Mouse (Mus musculus) ES-E14 (cell line): Measurements from ENCODE around the gene Gulp1. TPM values are rescaled to one million over a fixed set of nuclear protein-coding genes. Genes with fewer than 3 reads are reported as not detected.

Experiments
- DNase-seq: peaks from one replicate; pipeline ENCODE4 v3.0.0-alpha.2; 2013; ENCODE audit warnings: low read depth, low spot score
- H3K27ac ChIP-seq: 2 replicates; pipeline ENCODE4 v1.5.1; 2012; ENCODE audit warnings: low read depth, mild to moderate bottlenecking, low read length, moderate library complexity, mixed read lengths; ENCODE audit not compliant: poor library complexity, insufficient read depth, severe bottlenecking
- H3K36me3 ChIP-seq: 2 replicates; pipeline ENCODE4 v1.6.1; 2012; ENCODE audit warnings: mild to moderate bottlenecking, low read length, moderate library complexity, mixed read lengths; ENCODE audit not compliant: control insufficient read depth, poor library complexity, insufficient read depth, severe bottlenecking
- H3K4me1 ChIP-seq, 2 experiments: fragments of 150-350 bp in 1 of 2; sonication (generic) in 1 of 2; 2 replicates each; pipeline ENCODE4 v1.6.1; 2012; ENCODE audit warnings: low read length in 2 of 2, mild to moderate bottlenecking in 1 of 2, mixed read lengths in 1 of 2; ENCODE audit not compliant: control insufficient read depth in 2 of 2, insufficient read depth in 2 of 2, poor library complexity in 1 of 2
- H3K4me3 ChIP-seq, 2 experiments: fragments of 150-350 bp in 1 of 2; sonication (generic) in 1 of 2; 2 replicates each; pipeline ENCODE4 v1.5.1; 2012; ENCODE audit warnings: low read length in 2 of 2, low read depth in 1 of 2, mild to moderate bottlenecking in 1 of 2, mixed read lengths in 1 of 2; ENCODE audit not compliant: insufficient read depth in 1 of 2, poor library complexity in 1 of 2, severe bottlenecking in 1 of 2
- H3K9ac ChIP-seq: 2 replicates; pipeline ENCODE4 v1.6.1; 2012; ENCODE audit warnings: low read depth, mild to moderate bottlenecking, low read length, mixed read lengths; ENCODE audit not compliant: poor library complexity, insufficient read depth, severe bottlenecking
- H3K9me3 ChIP-seq: fragments of 150-350 bp; sonication (generic); 2 replicates; pipeline ENCODE4 v1.6.1; 2012; ENCODE audit warnings: low read depth, mild to moderate bottlenecking, low read length; ENCODE audit not compliant: control insufficient read depth, insufficient read depth
- CHD2 ChIP-seq: IDR thresholded peaks from 2 replicates; pipeline ENCODE4 v1.6.1; 2014; ENCODE audit warnings: mild to moderate bottlenecking, low read depth, low read length, inconsistent platforms
- HCFC1 ChIP-seq: IDR thresholded peaks from 2 replicates; pipeline ENCODE4 v1.6.1; 2012; ENCODE audit warnings: low read length, inconsistent platforms, borderline replicate concordance; ENCODE audit not compliant: insufficient read depth
- MAFK ChIP-seq: IDR thresholded peaks from 2 replicates; pipeline ENCODE4 v1.6.1; 2014; ENCODE audit warnings: mild to moderate bottlenecking, low read depth, low read length, inconsistent platforms; ENCODE audit not compliant: insufficient read depth
- ZC3H11A ChIP-seq: IDR thresholded peaks from 2 replicates; pipeline ENCODE4 v1.6.1; 2012; ENCODE audit warnings: low read depth, mild to moderate bottlenecking, inconsistent platforms, low read length, borderline replicate concordance
- ZNF384 ChIP-seq: IDR thresholded peaks from 2 replicates; pipeline ENCODE4 v1.6.1; 2012; ENCODE audit warnings: low read depth, low read length, inconsistent platforms
- in situ Hi-C, 2 experiments: fragments of 600-800 bp; cut with MboI; formaldehyde crosslinking; loops; one replicate each; pipeline ENCODE4 v1.15.1; 2025; ENCODE audit warnings: low sequenced_read_pairs in 2 of 2, inconsistent platforms in 1 of 2; ENCODE audit not compliant: unreplicated experiment in 2 of 2
- total RNA-seq: library from RNA; depleted of rRNA; stranded (reverse); fragments of 300-350 nt; gene quantifications from 2 replicates; pipeline ENCODE4 v1.2.3, GENCODE M21; 2012

Gulp1 gene
- total RNA-seq, 1 experiment = 3.7 TPM

DNA sequence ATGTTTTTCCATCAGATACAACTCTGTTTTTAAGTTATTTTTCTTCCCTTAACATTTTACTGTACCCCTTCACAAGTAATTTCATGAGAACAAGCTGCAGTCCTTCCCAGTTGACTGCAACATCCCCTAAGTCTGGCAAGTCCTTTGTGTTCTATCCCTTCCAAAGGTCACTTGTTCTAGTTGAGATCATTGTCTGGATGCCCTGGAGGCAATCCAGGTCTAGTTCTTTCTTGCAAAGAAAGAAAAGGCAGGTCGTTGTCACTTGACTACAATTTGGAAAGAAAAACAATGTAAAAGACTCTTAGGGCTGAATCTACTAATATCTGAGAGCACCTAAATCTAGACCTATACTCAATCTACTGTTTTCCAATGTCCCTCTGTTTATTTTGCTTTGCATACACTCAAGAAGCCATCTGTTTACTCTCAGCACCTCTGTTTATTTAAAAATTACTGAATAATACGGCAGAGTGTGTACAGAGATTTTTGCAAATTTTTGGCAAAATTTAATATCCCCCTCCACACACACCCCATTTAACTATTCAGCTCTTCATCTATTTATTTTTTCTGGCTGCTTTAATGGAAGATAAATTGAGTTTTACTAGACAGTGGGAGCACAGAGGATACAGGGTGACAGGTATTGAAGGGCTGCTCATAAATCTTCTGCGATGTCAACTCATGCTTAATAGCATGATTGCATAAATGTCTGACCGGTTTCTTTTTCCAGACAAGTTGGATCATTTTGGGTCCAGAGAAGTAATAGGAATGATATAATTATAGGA, 252.5 kb downstream of the Gulp1 start:
- no peak overlapping the region for H3K4me3 ChIP-seq
- DNase-seq = no peak
- no peaks in the 10 kb centered on the region for H3K36me3 ChIP-seq
- no peak overlapping the region for H3K27ac ChIP-seq
- in situ Hi-C loops = no loop called here
- no peaks in the 10 kb centered on the region for H3K9me3 ChIP-seq
- H3K9ac ChIP-seq = no peak overlapping the region
- TF ChIP-seq CHD2 (no peak), ZNF384 (no peak), MAFK (no peak), ZC3H11A (no peak), HCFC1 (no peak)
- H3K4me1 ChIP-seq = no peaks in the 10 kb centered on the region

DNA sequence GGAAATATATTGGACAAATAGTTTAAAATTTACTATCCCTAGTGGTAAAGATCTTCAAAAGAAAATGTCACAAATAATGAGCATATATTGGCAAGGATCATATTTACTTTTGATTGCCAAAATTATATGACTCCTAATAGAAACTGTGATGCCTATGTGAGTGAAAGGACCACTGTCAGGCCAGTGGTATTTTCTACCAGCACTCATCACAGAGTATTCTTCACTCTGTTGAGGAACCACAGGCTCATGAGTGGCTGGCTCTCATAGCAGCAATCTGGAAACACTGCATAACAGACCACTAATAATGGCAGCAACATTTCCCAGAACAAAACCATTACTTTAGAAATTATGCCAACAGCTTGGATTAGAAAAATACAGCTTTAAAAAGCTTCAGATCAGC, 255.1 kb downstream of the Gulp1 start:
- in situ Hi-C loops = no loop called here
- no peak overlapping the region for H3K9ac ChIP-seq
- H3K36me3 ChIP-seq = no peaks in the 10 kb centered on the region
- no peak overlapping the region for H3K4me3 ChIP-seq
- H3K4me1 ChIP-seq = no peaks in the 10 kb centered on the region
- no peak for TF ChIP-seq ZNF384
- no peak for TF ChIP-seq HCFC1
- no peak for TF ChIP-seq ZC3H11A
- no peak for TF ChIP-seq MAFK
- no peak for TF ChIP-seq CHD2
- no peak overlapping the region for H3K27ac ChIP-seq
- H3K9me3 ChIP-seq = no peaks in the 10 kb centered on the region
- no peak for DNase-seq

DNA sequence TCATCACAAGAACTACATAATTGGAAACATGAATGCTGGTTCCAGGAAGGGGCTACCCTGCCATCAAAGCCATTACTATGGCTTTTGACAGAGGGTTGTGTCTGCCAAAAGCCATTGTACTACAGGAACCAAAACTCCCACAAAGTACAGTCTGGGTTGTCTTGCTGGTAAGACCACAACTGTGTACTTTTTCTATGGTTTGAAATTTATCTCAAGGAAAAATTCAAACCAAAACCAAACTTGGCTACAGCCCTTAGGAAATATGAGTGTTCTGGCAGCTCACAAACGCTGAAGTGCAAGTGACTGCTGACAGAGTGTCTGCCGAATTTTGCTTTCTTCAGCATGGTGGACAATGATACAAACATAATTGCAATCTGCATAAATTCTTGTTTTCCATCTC, 259.0 kb downstream of the Gulp1 start:
- no peaks in the 10 kb centered on the region for H3K9me3 ChIP-seq
- H3K27ac ChIP-seq = no peak overlapping the region
- H3K9ac ChIP-seq = no peak overlapping the region
- no peaks in the 10 kb centered on the region for H3K4me1 ChIP-seq
- H3K4me3 ChIP-seq = no peak overlapping the region
- no peaks in the 10 kb centered on the region for H3K36me3 ChIP-seq
- in situ Hi-C loops = no loop called here
- no peak for TF ChIP-seq CHD2
- no peak for TF ChIP-seq MAFK
- no peak for TF ChIP-seq HCFC1
- no peak for TF ChIP-seq ZC3H11A
- no peak for TF ChIP-seq ZNF384
- no peak for DNase-seq

DNA sequence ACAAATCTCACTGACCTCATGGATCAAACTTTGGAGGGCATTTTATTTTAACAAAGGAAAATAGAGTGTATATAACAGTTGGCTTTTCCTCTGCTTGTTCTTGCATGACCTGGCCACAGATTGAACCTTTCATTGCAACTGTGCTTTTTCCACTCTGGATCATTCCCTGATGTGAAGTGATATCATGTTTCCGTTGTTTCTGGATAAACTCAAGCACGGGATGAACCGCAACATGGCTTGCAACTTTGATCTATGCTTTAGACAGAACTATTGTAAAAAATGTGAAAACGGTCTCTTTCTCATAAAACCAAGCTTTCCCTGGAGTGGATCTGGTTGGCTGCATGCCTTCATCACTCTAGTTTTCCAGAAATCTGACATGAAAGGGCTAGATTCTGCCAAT, 282.6 kb downstream of the Gulp1 start:
- H3K4me3 ChIP-seq = no peak overlapping the region
- in situ Hi-C loops = no loop called here
- no peak overlapping the region for H3K9ac ChIP-seq
- DNase-seq = no peak
- H3K4me1 ChIP-seq = no peaks in the 10 kb centered on the region
- no peak for TF ChIP-seq HCFC1
- no peak for TF ChIP-seq CHD2
- no peak for TF ChIP-seq MAFK
- no peak for TF ChIP-seq ZC3H11A
- no peak for TF ChIP-seq ZNF384
- no peaks in the 10 kb centered on the region for H3K36me3 ChIP-seq
- no peaks in the 10 kb centered on the region for H3K9me3 ChIP-seq
- H3K27ac ChIP-seq = no peak overlapping the region
